Mouse (Mus musculus) limb, embryonic 10.5 days (tissue): Measurements from ENCODE around the gene Rhbdd1. TPM values are rescaled to one million over a fixed set of nuclear protein-coding genes. Genes with fewer than 3 reads are reported as not detected.

Experiments used
- DNase-seq: peaks from one replicate; pipeline ENCODE4 v3.0.0-alpha.2; 2017; ENCODE audit warnings: low spot score
- H3K27ac ChIP-seq: fragments of 300-500 bp; sonication (generic); 2 replicates; pipeline ENCODE4 v1.5.1; 2016; ENCODE audit warnings: mild to moderate bottlenecking
- H3K27me3 ChIP-seq: fragments of 300-500 bp; sonication (generic); 2 replicates; pipeline ENCODE4 v1.6.1; 2016; ENCODE audit warnings: low read depth, mild to moderate bottlenecking; ENCODE audit not compliant: poor library complexity, severe bottlenecking
- H3K36me3 ChIP-seq: fragments of 300-500 bp; sonication (generic); 2 replicates; pipeline ENCODE4 v1.6.1; 2016; ENCODE audit warnings: mild to moderate bottlenecking, moderate library complexity
- H3K4me1 ChIP-seq: fragments of 300-500 bp; sonication (generic); 2 replicates; pipeline ENCODE4 v1.6.1; 2016
- H3K4me3 ChIP-seq: fragments of 300-500 bp; sonication (generic); 2 replicates; pipeline ENCODE4 v1.5.1; 2016; ENCODE audit warnings: mild to moderate bottlenecking, moderate library complexity
- H3K9me3 ChIP-seq: fragments of 300-500 bp; sonication (generic); replicated peaks from 2 replicates; pipeline ENCODE4 v1.6.1; 2016; ENCODE audit warnings: mild to moderate bottlenecking
- WGBS: fragments of 180-500 bp; shearing (Covaris S2); methylation state at CpG from one replicate; pipeline ENCODE4 v1.1.7; 2016; 5-methylcytosine and 5-hydroxymethylcytosine counted together
- polyA plus RNA-seq: library from polyadenylated mRNA; unstranded; fragments of >200 nt; fragmentation: Nextera tagmentation; extraction: Ambion mirVana; gene quantifications from 2 replicates; pipeline ENCODE4 v1.2.1, GENCODE M21; 2016

Rhbdd1 gene
- polyA plus RNA-seq, 1 experiment from 2014 or later, result 9.1 TPM

- Histone ChIP-seq H3K4me3 (no peak overlapping the region), H3K27me3 (no peaks in the 10 kb centered on the region), H3K27ac (0 out of 2 replicates have a peak overlapping the region, but pooled peaks have one; percentile 30), H3K9me3 (no peaks in the 10 kb centered on the region), H3K4me1 (peaks cover 10% of the 10 kb centered on the region), H3K36me3 (no peaks in the 10 kb centered on the region)
- peak; percentile 22 for DNase-seq
- 51% methylated on average over 4 of the region's 4 CpGs for WGBS
Measured at GRCm38 (mm10) chr1:82385827-82386230, 69.6 kb downstream of the Rhbdd1 start.

GRCm38 (mm10) chr1:82386814-82387771 is 70.8 kb downstream of the Rhbdd1 start:
- H3K4me3 ChIP-seq, result no peak overlapping the region
- DNase-seq, result peak; percentile 12
- no peak overlapping the region for H3K27ac ChIP-seq
- peaks cover 10% of the 10 kb centered on the region for H3K4me1 ChIP-seq
- H3K9me3 ChIP-seq, result no peaks in the 10 kb centered on the region
- 84% methylated on average over 6 of the region's 6 CpGs for WGBS
- H3K27me3 ChIP-seq, result no peaks in the 10 kb centered on the region
- no peaks in the 10 kb centered on the region for H3K36me3 ChIP-seq

GRCm38 (mm10) chr1:82389371-82389770 is 73.1 kb downstream of the Rhbdd1 start:
- Histone ChIP-seq H3K4me3 (no peak overlapping the region), H3K27me3 (no peaks in the 10 kb centered on the region), H3K27ac (no peak overlapping the region), H3K4me1 (peaks cover 10% of the 10 kb centered on the region), H3K36me3 (no peaks in the 10 kb centered on the region), H3K9me3 (no peaks in the 10 kb centered on the region)
- 89% methylated on average over 7 of the region's 7 CpGs for whole genome bisulfite sequencing
- DNase-seq, result peak; percentile 12

- H3K27ac ChIP-seq, result no peak overlapping the region
- DNase-seq, result no peak
- no peaks in the 10 kb centered on the region for H3K36me3 ChIP-seq
- H3K27me3 ChIP-seq, result no peaks in the 10 kb centered on the region
- no peaks in the 10 kb centered on the region for H3K4me1 ChIP-seq
- 71% methylated on average over 4 of the region's 4 CpGs for WGBS
- no peaks in the 10 kb centered on the region for H3K9me3 ChIP-seq
- no peak overlapping the region for H3K4me3 ChIP-seq
Measured at GRCm38 (mm10) chr1:82395371-82395770, 79.1 kb downstream of the Rhbdd1 start.

GRCm38 (mm10) chr1:82407786-82408185 is 91.5 kb downstream of the Rhbdd1 start:
- H3K9me3 ChIP-seq, result no peaks in the 10 kb centered on the region
- H3K36me3 ChIP-seq, result no peaks in the 10 kb centered on the region
- no peak overlapping the region for H3K27ac ChIP-seq
- H3K4me1 ChIP-seq, result peaks cover 8% of the 10 kb centered on the region; the same call in 1 of the 2 replicates
- H3K4me3 ChIP-seq, result no peak overlapping the region
- WGBS, result 80% methylated on average over 3 of the region's 3 CpGs
- no peak for DNase-seq
- H3K27me3 ChIP-seq, result no peaks in the 10 kb centered on the region

GRCm38 (mm10) chr1:82409271-82409670 is 93.0 kb downstream of the Rhbdd1 start:
- Histone ChIP-seq H3K4me1 (peaks cover 8% of the 10 kb centered on the region; the same call in 1 of the 2 replicates), H3K9me3 (no peaks in the 10 kb centered on the region), H3K36me3 (no peaks in the 10 kb centered on the region), H3K4me3 (no peak overlapping the region), H3K27ac (no peak overlapping the region), H3K27me3 (no peaks in the 10 kb centered on the region)
- 94% methylated on average over 9 of the region's 9 CpGs for WGBS
- no peak for DNase-seq

- Histone ChIP-seq H3K9me3 (no peaks in the 10 kb centered on the region), H3K4me1 (peaks cover 8% of the 10 kb centered on the region; the same call in 1 of the 2 replicates), H3K27me3 (no peaks in the 10 kb centered on the region), H3K4me3 (no peak overlapping the region), H3K36me3 (no peaks in the 10 kb centered on the region), H3K27ac (no peak overlapping the region)
- WGBS, result 51% methylated on average over 3 of the region's 3 CpGs
- DNase-seq, result no peak
Measured at GRCm38 (mm10) chr1:82410548-82410947, 94.3 kb downstream of the Rhbdd1 start.

DNA sequence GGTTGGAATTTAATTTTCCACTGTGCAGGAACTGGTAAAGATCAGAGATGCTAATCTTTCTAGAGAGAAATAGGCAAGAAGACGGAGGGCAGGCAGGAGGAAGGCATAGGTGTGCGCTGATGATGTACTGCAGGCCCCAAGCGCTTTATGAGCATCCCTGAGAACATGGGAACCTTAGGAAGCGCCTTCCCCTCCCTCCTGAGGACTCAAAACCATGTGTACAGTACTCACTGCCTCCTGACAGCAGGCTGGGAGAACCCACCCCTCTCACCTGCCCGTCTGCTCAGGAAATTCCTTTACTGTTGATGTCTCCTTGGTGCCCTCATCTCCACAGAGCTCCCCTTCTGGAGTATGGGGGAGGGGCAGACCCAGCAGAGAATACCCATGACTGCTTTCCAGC is 95.3 kb downstream of the Rhbdd1 start:
- Histone ChIP-seq H3K4me3 (no peak overlapping the region), H3K27me3 (no peaks in the 10 kb centered on the region), H3K36me3 (no peaks in the 10 kb centered on the region), H3K4me1 (peaks cover 8% of the 10 kb centered on the region; the same call in 1 of the 2 replicates), H3K27ac (no peak overlapping the region), H3K9me3 (no peaks in the 10 kb centered on the region)
- DNase-seq, result no peak
- 82% methylated on average over 5 of the region's 5 CpGs for WGBS

DNA sequence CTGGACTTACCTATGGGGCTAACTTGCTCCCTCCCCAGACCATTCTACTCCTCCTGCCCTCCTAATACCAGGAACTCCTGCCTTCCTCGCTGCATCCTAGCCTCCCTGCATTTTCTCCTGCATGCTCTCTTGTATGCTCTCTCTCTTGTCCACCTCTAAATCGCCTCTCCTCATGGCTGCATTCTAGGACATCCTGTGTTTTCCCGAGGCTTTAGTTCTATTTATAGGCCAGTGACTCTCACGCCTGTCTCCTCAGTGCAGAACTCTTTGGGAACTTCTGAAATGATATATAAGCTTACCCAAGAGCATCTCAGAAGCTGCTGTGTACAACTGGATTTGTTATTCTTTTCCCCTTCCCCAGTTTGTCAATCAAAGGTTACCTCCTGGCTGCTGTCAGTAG is 95.8 kb downstream of the Rhbdd1 start:
- Histone ChIP-seq H3K27ac (no peak overlapping the region), H3K9me3 (no peaks in the 10 kb centered on the region), H3K4me3 (no peak overlapping the region), H3K4me1 (peaks cover 8% of the 10 kb centered on the region; the same call in 1 of the 2 replicates), H3K36me3 (no peaks in the 10 kb centered on the region), H3K27me3 (no peaks in the 10 kb centered on the region)
- DNase-seq, result no peak
- WGBS, result 78% methylated on average over 4 of the region's 4 CpGs

GRCm38 (mm10) chr1:82414434-82415045 is 98.3 kb downstream of the Rhbdd1 start:
- no peak overlapping the region for H3K27ac ChIP-seq
- no peaks in the 10 kb centered on the region for H3K36me3 ChIP-seq
- H3K9me3 ChIP-seq, result no peaks in the 10 kb centered on the region
- WGBS, result 85% methylated on average over 3 of the region's 3 CpGs
- H3K4me1 ChIP-seq, result peaks cover 8% of the 10 kb centered on the region; the same call in 1 of the 2 replicates
- H3K27me3 ChIP-seq, result no peaks in the 10 kb centered on the region
- no peak for DNase-seq
- H3K4me3 ChIP-seq, result no peak overlapping the region

GRCm38 (mm10) chr1:82415641-82416040 is 99.4 kb downstream of the Rhbdd1 start:
- H3K36me3 ChIP-seq, result no peaks in the 10 kb centered on the region
- no peaks in the 10 kb centered on the region for H3K9me3 ChIP-seq
- 90% methylated on average over 4 of the region's 4 CpGs for WGBS
- no peaks in the 10 kb centered on the region for H3K27me3 ChIP-seq
- no peak overlapping the region for H3K27ac ChIP-seq
- peaks cover 5% of the 10 kb centered on the region; the same call in 1 of the 2 replicates for H3K4me1 ChIP-seq
- H3K4me3 ChIP-seq, result no peak overlapping the region
- no peak for DNase-seq

DNA sequence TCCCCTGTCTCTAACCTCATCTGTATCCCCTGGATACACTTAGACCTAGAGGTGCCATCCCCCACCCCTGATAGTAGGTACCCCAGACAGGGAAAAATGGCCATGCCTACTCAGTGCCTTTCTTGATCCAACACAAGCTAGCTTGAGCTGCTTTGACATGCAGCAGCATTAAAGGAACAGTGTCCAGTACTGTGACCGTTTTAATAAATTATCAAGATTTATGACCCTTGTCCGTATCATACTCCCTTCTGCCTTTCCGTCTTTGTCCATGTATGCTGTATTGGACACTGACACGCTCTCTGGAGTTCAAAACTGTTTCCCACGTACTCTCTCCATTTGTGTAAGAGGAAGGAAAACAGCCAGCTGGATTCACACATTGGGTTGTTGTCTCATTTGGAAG is 111.5 kb downstream of the Rhbdd1 start:
- no peaks in the 10 kb centered on the region for H3K9me3 ChIP-seq
- H3K27ac ChIP-seq, result no peak overlapping the region
- peaks cover 7% of the 10 kb centered on the region; the same call in 1 of the 2 replicates for H3K4me1 ChIP-seq
- 83% methylated on average over 5 of the region's 5 CpGs for WGBS
- H3K27me3 ChIP-seq, result no peaks in the 10 kb centered on the region
- H3K36me3 ChIP-seq, result no peaks in the 10 kb centered on the region
- no peak for DNase-seq
- H3K4me3 ChIP-seq, result no peak overlapping the region

DNA sequence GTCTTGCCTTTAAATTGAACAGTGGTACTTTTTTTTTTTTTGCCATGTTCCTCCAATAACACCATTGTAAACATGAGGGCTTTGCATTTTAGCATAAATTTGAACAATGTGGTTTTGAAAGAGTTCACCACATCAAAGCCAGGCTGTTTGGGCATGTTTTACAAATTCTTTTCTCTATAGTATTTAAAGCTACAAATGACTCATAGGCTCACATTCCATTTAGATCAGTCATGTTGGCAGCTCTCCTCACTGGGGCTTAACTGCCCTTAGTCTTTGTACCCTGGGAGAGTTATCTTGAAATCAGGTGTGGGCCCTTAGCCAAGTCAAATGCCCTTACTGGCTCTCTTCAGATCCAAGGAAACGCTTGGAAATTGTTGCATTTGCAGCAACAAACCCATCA is 112.8 kb downstream of the Rhbdd1 start:
- WGBS, result 73% methylated on average over 1 of the region's 1 CpGs
- no peaks in the 10 kb centered on the region for H3K27me3 ChIP-seq
- H3K4me3 ChIP-seq, result no peak overlapping the region
- H3K27ac ChIP-seq, result no peak overlapping the region
- H3K9me3 ChIP-seq, result no peaks in the 10 kb centered on the region
- peaks cover 13% of the 10 kb centered on the region; the same call in 1 of the 2 replicates for H3K4me1 ChIP-seq
- no peak for DNase-seq
- no peaks in the 10 kb centered on the region for H3K36me3 ChIP-seq
